Mouse (Mus musculus): ENCODE measurements at regions not wholly inside any gene's neighbourhood (a gene's known extent, or its start where the extent isn't known, plus 50 kb on each side); places are given as distances from the start of the nearest gene placed in this dataset.

DNA sequence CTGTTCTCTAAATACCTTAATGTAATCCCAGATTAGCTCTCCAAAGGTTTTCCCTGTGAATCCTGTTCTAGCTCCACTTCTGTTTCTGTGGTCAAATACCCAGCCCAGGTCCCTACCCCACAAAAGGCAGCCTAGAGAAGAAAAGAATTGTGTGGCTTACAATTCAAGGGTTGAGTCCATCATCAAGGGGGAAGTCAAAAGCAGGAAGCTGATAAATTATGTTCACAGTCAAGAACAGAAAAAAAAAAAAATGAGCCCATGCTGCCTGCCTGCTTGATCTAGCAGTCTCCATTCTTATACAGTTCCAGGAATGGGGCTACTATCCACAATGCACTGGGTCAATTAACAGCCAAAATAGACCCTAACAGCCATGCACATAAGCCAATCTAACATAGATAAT lies 285.7 kb downstream of the Actr3 start:
- DNase-seq (ENCODE audit: low spot score in 2 of 2), result no peak

- no peak for DNase-seq (ENCODE audit: low spot score in 2 of 2)
Measured at GRCm38 (mm10) chr1:125123861-125124260, 311.7 kb downstream of the Actr3 start.

- DNase-seq (ENCODE audit: low spot score in 2 of 2), result peak in 1 of 2 experiments; percentile 4
Measured at GRCm38 (mm10) chr1:125100596-125100995, 334.9 kb downstream of the Actr3 start.

DNA sequence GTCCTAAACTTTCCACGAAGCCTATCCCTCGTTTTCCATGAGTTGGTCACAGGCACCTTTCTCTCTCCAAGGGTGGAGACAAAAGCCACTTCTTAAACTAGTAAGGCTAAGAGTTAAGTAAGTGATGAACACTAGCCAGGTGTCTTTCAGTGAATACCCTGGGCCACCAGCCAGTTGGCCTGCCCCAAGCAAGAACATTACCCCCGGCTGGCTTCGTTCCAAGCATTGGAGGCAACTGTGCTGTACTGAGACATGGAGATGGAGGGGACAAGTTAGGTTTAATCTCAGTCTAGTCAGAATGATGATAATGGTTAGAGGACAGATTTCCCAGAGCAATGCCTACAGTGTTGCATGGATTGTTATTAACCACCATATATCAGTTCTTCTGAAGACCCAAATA lies 350.6 kb downstream of the Actr3 start:
- no peak for DNase-seq (ENCODE audit: low spot score in 2 of 2)

DNA sequence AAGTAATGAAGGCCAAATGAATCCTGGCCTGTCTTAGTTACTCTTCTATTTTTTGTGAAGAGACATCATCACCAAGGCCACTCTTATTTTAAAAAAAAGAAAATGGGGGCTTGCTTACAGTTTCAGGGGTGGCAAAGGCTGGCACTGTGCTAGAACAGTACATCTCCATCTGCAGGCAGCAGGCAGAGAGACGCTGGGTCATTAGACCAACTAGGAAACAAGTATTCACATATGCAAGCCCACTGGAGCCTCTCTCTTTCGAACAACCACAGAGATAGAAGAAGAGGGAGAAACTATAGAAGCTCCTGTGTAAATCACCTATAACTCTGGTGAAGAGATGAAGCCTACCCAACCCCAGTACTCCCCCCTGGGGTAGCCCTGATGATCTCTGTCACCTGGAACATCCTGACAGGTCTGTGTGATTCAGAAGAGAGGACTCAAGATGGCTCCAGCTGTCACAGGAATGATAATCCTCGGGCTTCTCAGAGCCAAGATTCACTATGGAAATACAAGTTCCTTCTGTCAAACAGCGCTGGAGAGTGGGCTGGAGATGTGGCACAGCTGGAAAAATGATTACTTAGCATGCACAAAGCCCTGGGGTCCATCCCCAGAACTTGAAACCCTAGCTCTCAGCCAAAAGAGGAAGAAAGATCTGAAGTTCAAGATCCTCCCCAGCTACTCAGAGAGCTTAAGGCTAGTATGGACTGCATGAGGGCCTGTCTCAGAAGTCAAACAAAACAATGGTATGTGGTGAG lies 395.8 kb downstream of the Actr3 start:
- DNase-seq (ENCODE audit: low spot score in 2 of 2), result no peak

- DNase-seq (ENCODE audit: low spot score in 2 of 2), result no peak
Measured at GRCm38 (mm10) chr1:125013301-125013700, 422.2 kb downstream of the Actr3 start.

GRCm38 (mm10) chr1:125011893-125012292 lies 423.6 kb downstream of the Actr3 start:
- DNase-seq (ENCODE audit: low spot score in 2 of 2), result no peak

DNA sequence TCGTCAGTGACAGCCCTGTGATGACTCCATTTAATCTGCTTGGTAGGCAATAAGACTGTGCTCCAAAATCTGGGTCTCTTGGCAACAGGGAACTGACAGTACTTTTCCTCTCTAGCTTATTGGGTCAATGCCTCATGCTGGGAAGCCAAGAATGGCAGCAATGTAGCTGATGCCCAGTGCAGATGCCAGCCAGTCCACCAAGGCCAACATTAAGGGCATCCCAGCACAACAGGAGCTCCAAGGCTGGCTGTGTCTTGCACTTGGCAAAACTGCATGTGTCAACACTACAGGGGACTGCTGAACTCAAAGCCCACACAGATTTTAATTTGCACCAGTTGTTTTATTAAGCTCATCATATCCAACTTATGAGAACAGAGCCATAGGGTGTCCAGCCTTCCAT lies 437.9 kb downstream of the Actr3 start:
- peak in 1 of 2 experiments; percentile 5 for DNase-seq (ENCODE audit: low spot score in 2 of 2)

DNA sequence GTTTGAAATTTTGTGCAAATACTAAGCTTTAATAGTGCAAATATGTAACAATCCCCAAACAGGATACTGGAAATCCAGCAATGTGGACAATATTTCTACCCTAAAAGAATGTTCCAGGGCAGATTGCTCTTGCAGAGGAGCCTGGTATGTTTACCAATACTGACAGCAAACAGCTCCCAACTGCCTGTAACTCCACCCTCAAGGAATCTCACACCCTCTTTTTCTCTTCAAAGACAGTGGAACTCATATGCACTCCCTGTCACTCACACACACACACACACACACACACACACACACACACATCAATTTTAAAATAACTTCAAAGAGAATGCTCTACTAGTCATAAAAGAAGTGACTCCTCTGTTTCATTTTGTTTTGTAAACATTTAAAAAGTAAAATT lies 484.7 kb downstream of the Actr3 start:
- DNase-seq (ENCODE audit: low spot score in 2 of 2), result no peak

DNA sequence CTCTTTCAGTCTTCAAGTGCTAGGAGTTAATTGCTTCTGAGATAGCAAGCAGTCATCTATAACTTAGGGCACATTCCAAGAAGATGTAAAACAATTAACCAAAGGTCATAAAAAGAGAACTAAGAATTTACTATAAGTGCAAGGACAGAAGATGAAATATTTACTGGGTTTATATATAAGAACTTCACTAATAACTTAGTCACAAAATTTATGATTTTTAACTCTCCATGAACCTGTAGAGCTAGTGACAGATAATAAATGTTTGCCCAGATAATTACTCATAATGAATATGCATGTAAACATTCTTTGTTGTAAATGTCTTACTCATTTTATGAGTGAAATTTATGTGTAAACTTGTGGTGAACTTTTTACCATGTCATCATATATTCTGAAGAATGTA lies 531.2 kb downstream of the Actr3 start:
- no peak for DNase-seq (ENCODE audit: low spot score in 2 of 2)

GRCm38 (mm10) chr1:124871148-124871547 lies 564.4 kb downstream of the Actr3 start:
- DNase-seq (ENCODE audit: low spot score in 2 of 2), result no peak

DNA sequence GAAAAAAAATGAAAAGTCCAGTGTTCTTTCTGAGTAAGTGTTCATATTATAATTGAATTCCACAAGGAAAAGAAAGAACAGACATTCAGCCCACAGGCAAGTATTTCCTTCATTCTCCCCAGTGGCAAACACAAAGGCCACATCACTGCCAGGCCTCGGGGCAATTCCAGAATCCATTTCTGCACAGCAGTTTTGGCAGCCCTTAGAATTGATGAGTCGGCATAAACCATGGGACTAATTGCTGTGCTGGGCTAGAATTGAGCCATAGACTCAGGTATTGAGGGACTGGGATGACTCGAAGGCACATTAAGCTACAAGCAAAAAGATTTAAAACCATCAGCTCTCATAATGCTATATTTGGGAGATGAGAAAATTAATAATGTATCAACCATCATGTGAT lies 569.3 kb downstream of the Actr3 start:
- no peak for DNase-seq (ENCODE audit: low spot score in 2 of 2)

GRCm38 (mm10) chr1:124845681-124846080 lies 589.8 kb downstream of the Actr3 start:
- DNase-seq (ENCODE audit: low spot score in 2 of 2), result peak in 1 of 2 experiments; percentile 5

DNA sequence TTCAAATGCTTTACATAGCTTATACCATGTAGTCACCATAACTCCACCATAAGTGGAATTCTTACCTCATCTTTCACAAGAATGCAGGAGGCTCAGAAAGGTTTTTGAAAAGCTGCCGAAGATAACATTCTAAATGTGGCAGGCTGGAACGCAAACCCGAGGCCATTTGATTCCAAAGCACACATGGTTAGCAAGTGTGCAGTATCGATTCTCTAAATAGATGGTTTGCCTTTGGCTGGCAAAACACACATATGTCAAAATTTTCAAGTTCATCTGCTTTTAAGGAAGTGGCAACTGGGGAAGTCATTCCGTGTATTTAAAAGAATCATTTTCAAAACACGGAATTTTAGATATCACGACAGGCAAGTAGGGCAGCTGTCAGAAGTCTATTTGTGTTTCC lies 609.8 kb downstream of the Actr3 start:
- peak; percentile 18 to 30 for DNase-seq (ENCODE audit: low spot score in 2 of 2)

GRCm38 (mm10) chr1:124793026-124793425 lies 642.5 kb downstream of the Actr3 start:
- no peak for DNase-seq (ENCODE audit: low spot score in 2 of 2)

DNA sequence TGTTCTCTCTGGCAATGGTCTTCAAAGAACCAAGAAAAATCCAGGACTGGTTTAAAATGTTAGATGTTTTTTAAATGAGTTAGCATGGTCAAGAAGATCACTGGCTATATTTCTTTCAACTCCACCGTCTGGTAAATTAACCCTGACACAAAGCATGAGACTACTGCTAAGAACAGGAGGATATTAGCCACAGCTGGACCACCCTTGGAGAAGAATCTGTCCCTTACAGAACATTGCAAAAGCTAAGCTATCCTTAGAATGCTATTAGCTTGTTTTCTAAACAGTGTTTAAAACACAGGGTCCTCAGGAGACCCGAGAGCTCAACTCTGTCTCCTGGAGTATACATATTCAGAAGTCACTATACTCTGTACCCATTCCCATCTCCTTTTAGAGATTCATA lies 644.9 kb downstream of the Actr3 start:
- no peak for DNase-seq (ENCODE audit: low spot score in 2 of 2)

DNA sequence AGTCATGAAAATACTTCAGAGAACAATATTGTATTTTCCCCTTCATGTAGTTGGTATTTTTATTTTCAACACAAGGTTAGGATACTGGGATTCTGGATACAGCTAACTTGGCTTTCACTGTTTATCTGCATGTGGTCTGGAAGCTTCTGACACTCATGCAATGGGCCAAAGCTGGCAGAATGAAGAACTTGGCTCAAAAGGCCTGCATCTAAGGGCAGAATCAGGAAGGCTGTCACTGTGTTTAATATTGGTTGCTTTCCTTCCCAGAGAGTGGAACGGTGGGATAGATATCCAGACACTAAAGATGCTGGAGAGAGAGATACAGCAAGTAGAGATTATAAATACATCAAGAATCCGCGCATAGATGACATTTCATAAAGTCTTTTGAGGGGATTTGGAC lies 645.4 kb downstream of the Actr3 start:
- no peak for DNase-seq (ENCODE audit: low spot score in 2 of 2)

DNA sequence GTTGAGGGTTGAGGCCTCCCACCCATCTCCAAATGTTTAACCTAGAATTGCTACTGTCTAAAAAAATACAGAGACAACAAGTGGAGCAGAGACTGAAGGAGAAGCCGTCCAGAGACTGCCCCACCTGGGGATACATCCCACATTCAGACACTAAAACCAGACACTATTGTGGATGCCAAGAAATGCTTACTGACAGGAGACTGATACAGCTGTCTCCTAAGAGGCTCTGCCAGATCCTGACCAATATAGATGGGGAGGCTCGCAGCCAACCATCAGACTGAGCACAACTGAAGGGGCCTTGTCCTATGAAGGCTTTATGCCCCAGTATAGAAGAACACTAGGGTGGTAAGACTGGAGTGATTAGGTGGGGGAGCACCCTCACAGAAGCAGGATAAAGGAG lies 652.5 kb downstream of the Actr3 start:
- peak; percentile 12 to 39 for DNase-seq (ENCODE audit: low spot score in 2 of 2)

DNA sequence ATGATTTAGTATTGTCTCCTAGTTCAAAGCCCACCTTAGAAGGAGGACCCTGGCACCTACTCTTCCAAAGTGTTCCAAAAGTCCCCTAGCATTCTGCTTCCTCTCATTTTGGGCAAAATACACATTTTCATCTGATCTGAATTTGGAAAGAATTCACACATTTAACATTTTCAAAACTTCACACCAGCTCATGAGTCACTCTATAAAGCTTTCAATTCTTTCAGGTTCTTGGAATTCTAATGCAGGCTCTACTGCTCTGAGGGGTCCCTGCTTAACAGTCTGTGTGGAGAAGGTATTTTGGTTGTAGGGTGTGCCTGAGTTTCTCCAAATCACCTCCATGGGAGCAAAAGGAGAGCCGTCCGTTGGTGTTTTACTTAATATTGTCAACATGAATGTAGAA lies 657.8 kb downstream of the Actr3 start:
- no peak for DNase-seq (ENCODE audit: low spot score in 2 of 2)

DNA sequence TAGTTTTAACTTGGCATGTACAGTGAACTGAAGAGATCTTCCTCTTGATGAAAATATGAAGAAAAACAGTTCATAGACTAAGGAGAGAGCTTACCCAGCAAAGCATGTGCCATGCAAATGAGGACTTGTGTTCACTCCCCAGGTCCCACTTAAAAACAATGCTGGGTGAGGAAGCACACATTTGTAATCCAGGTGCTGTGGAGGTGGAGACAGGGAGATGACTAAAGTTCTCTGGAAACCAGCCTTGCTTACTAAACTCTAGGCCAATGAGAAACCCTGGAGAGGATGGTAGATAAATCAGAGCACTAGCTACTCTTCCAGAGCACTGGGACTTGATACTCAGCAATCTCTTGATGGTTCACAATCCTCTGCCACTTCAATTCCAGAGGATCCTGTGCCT lies 678.8 kb downstream of the Actr3 start:
- no peak for DNase-seq (ENCODE audit: low spot score in 2 of 2)

- no peak for DNase-seq (ENCODE audit: low spot score in 2 of 2)
Measured at GRCm38 (mm10) chr1:124739777-124740176, 694.4 kb upstream of the Dpp10 start.

DNA sequence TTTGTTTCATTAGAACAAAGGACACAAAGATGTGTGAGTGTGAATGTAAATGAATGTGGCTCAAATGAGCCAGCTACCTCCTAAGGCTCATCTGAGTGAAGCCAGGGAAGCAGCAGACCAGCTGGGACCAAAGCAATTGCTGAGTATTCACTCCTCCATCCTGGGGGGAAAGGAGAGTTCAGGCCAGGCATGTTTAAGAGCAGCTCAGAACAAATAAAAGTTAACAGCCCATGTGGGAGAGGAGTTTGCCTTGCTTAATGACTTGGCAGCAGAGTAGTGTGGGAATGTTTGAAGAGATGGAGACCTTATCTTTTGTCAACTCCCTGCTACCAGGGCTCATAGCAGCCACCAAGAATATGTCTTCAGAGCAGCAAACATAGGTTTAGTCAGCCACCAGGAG lies 685.0 kb upstream of the Dpp10 start:
- DNase-seq (ENCODE audit: low spot score in 2 of 2), result no peak

GRCm38 (mm10) chr1:124718065-124718464 lies 672.7 kb upstream of the Dpp10 start:
- peak; percentile 40 to 61 for DNase-seq (ENCODE audit: low spot score in 2 of 2)

- DNase-seq (ENCODE audit: low spot score in 2 of 2), result no peak
Measured at GRCm38 (mm10) chr1:124706246-124706645, 660.9 kb upstream of the Dpp10 start.
